Mouse (Mus musculus) neural tube, embryonic 15.5 days (tissue): ENCODE results near the gene Cisd2. TPM values are rescaled to one million over a fixed set of nuclear protein-coding genes. Genes with fewer than 3 reads are reported as not detected.

Source experiments
- ATAC-seq: fragments of 200-750 bp; cut with Nextera tagmentation; 2 replicates; pipeline ENCODE4 v1.8.0; 2017; ENCODE audit warnings: mild to moderate bottlenecking, moderate TSS enrichment, moderate library complexity; ENCODE audit not compliant: low FRiP score
- H3K27ac ChIP-seq: fragments of 300-500 bp; sonication (generic); replicated peaks from 2 replicates; pipeline ENCODE4 v1.5.1; 2015; ENCODE audit warnings: mild to moderate bottlenecking, inconsistent platforms
- H3K27me3 ChIP-seq: fragments of 300-500 bp; sonication (generic); replicated peaks from 2 replicates; pipeline ENCODE4 v1.6.1; 2015; ENCODE audit warnings: inconsistent platforms
- H3K36me3 ChIP-seq: fragments of 300-500 bp; sonication (generic); 2 replicates; pipeline ENCODE4 v1.6.1; 2015; ENCODE audit warnings: inconsistent platforms
- H3K4me1 ChIP-seq: fragments of 300-500 bp; sonication (generic); 2 replicates; pipeline ENCODE4 v1.6.1; 2015; ENCODE audit warnings: inconsistent platforms
- H3K4me2 ChIP-seq: fragments of 300-500 bp; sonication (generic); 2 replicates; pipeline ENCODE4 v1.6.1; 2015; ENCODE audit warnings: inconsistent platforms, mild to moderate bottlenecking, moderate library complexity
- H3K4me3 ChIP-seq: fragments of 300-500 bp; sonication (generic); replicated peaks from 2 replicates; pipeline ENCODE4 v1.5.1; 2015; ENCODE audit warnings: mild to moderate bottlenecking, inconsistent platforms
- H3K9ac ChIP-seq: fragments of 300-500 bp; sonication (generic); replicated peaks from 2 replicates; pipeline ENCODE4 v1.6.1; 2015; ENCODE audit warnings: mild to moderate bottlenecking, inconsistent platforms
- H3K9me3 ChIP-seq: fragments of 300-500 bp; sonication (generic); replicated peaks from 2 replicates; pipeline ENCODE4 v1.6.1; 2016; ENCODE audit warnings: inconsistent platforms
- WGBS: fragments of 180-500 bp; shearing (Covaris S2); methylation state at CpG from one replicate; pipeline ENCODE4 v1.1.7; 2015; ENCODE audit warnings: mixed read lengths; 5-methylcytosine and 5-hydroxymethylcytosine counted together
- polyA plus RNA-seq: library from polyadenylated mRNA; unstranded; fragments of >200 nt; fragmentation: Nextera tagmentation; extraction: Ambion mirVana; gene quantifications from 2 replicates; pipeline ENCODE4 v1.2.1, GENCODE M21; 2015

The Cisd2 gene
- polyA plus RNA-seq, 1 experiment from 2014 or later = 69.0 TPM

- ATAC-seq = no peak
- WGBS = 87% methylated on average over 9 of the region's 9 CpGs
Measured at GRCm38 (mm10) chr3:135407351-135407750, 16.4 kb downstream of the Cisd2 start.

GRCm38 (mm10) chr3:135404599-135404998, 19.1 kb downstream of the Cisd2 start:
- peaks cover 23% of the 10 kb centered on the region for H3K36me3 ChIP-seq
- H3K27me3 ChIP-seq = no peaks in the 10 kb centered on the region
- no peak overlapping the region for H3K27ac ChIP-seq
- H3K4me2 ChIP-seq = no peak overlapping the region
- no peak overlapping the region for H3K4me3 ChIP-seq
- H3K9ac ChIP-seq = no peak overlapping the region
- ATAC-seq = no peak
- H3K4me1 ChIP-seq = peaks cover 7% of the 10 kb centered on the region; the same call in 1 of the 2 replicates
- H3K9me3 ChIP-seq = no peaks in the 10 kb centered on the region
- 60% methylated on average over 4 of the region's 4 CpGs for WGBS

More at GRCm38 (mm10) chr3:135407351-135407750, 16.4 kb downstream of the Cisd2 start:
- no peaks in the 10 kb centered on the region for H3K27me3 ChIP-seq
- no peaks in the 10 kb centered on the region for H3K9me3 ChIP-seq
- peaks cover 29% of the 10 kb centered on the region for H3K36me3 ChIP-seq
- H3K4me3 ChIP-seq = no peak overlapping the region
- H3K27ac ChIP-seq = no peak overlapping the region
- H3K9ac ChIP-seq = no peak overlapping the region
- 0 out of 2 replicates have a peak, but pooled peaks cover 3% of the 10 kb centered on the region for H3K4me1 ChIP-seq
- H3K4me2 ChIP-seq = no peak overlapping the region

GRCm38 (mm10) chr3:135403856-135404255, 19.9 kb downstream of the Cisd2 start:
- ATAC-seq = no peak
- no peaks in the 10 kb centered on the region for H3K27me3 ChIP-seq
- no peak overlapping the region for H3K4me3 ChIP-seq
- H3K27ac ChIP-seq = no peak overlapping the region
- WGBS = 79% methylated on average over 5 of the region's 5 CpGs
- peaks cover 7% of the 10 kb centered on the region; the same call in 1 of the 2 replicates for H3K4me1 ChIP-seq
- H3K9me3 ChIP-seq = no peaks in the 10 kb centered on the region
- no peak overlapping the region for H3K9ac ChIP-seq
- peaks cover 19% of the 10 kb centered on the region for H3K36me3 ChIP-seq
- no peak overlapping the region for H3K4me2 ChIP-seq

- Histone ChIP-seq H3K9ac (no peak overlapping the region), H3K27me3 (no peaks in the 10 kb centered on the region), H3K36me3 (peaks cover 16% of the 10 kb centered on the region), H3K9me3 (no peaks in the 10 kb centered on the region), H3K4me1 (peaks cover 7% of the 10 kb centered on the region; the same call in 1 of the 2 replicates), H3K4me3 (no peak overlapping the region), H3K4me2 (no peak overlapping the region), H3K27ac (no peak overlapping the region)
- ATAC-seq = no peak
- WGBS = 71% methylated on average over 9 of the region's 9 CpGs
Measured at GRCm38 (mm10) chr3:135403211-135403610, 20.5 kb downstream of the Cisd2 start.

- H3K4me2 ChIP-seq = peak overlapping the region; percentile 27; the same call in 1 of the 2 replicates
- no peaks in the 10 kb centered on the region for H3K27me3 ChIP-seq
- H3K9ac ChIP-seq = no peak overlapping the region
- H3K27ac ChIP-seq = no peak overlapping the region
- no peaks in the 10 kb centered on the region for H3K9me3 ChIP-seq
- ATAC-seq = peak; percentile 76; the same call in 1 of the 2 replicates
- H3K4me1 ChIP-seq = peaks cover 7% of the 10 kb centered on the region; the same call in 1 of the 2 replicates
- WGBS = 16% methylated on average over 10 of the region's 10 CpGs
- no peak overlapping the region for H3K4me3 ChIP-seq
- peaks cover 15% of the 10 kb centered on the region for H3K36me3 ChIP-seq
Measured at GRCm38 (mm10) chr3:135402201-135402658, 21.5 kb downstream of the Cisd2 start.

- no peaks in the 10 kb centered on the region for H3K9me3 ChIP-seq
- H3K27ac ChIP-seq = no peak overlapping the region
- no peak overlapping the region for H3K9ac ChIP-seq
- H3K4me3 ChIP-seq = no peak overlapping the region
- H3K4me1 ChIP-seq = peaks cover 1% of the 10 kb centered on the region; the same call in 1 of the 2 replicates
- H3K27me3 ChIP-seq = no peaks in the 10 kb centered on the region
- no peak for ATAC-seq
- H3K36me3 ChIP-seq = no peaks in the 10 kb centered on the region
- H3K4me2 ChIP-seq = no peak overlapping the region
Measured at GRCm38 (mm10) chr3:135397112-135397511, 26.6 kb downstream of the Cisd2 start.

GRCm38 (mm10) chr3:135396081-135396480, 27.6 kb downstream of the Cisd2 start:
- no peaks in the 10 kb centered on the region for H3K9me3 ChIP-seq
- no peaks in the 10 kb centered on the region for H3K36me3 ChIP-seq
- 40% methylated on average over 6 of the region's 6 CpGs for WGBS
- no peak overlapping the region for H3K4me2 ChIP-seq
- no peak overlapping the region for H3K27ac ChIP-seq
- H3K9ac ChIP-seq = no peak overlapping the region
- no peak for ATAC-seq
- H3K4me1 ChIP-seq = no peaks in the 10 kb centered on the region
- no peak overlapping the region for H3K4me3 ChIP-seq
- no peaks in the 10 kb centered on the region for H3K27me3 ChIP-seq

GRCm38 (mm10) chr3:135395085-135395484, 28.6 kb downstream of the Cisd2 start:
- no peak for ATAC-seq
- H3K9me3 ChIP-seq = no peaks in the 10 kb centered on the region

GRCm38 (mm10) chr3:135393186-135393585, 30.5 kb downstream of the Cisd2 start:
- H3K4me3 ChIP-seq = no peak overlapping the region
- H3K27ac ChIP-seq = no peak overlapping the region
- no peak for ATAC-seq
- no peak overlapping the region for H3K9ac ChIP-seq
- H3K4me1 ChIP-seq = no peaks in the 10 kb centered on the region
- WGBS = 86% methylated on average over 6 of the region's 6 CpGs
- H3K36me3 ChIP-seq = no peaks in the 10 kb centered on the region
- no peaks in the 10 kb centered on the region for H3K9me3 ChIP-seq
- H3K27me3 ChIP-seq = no peaks in the 10 kb centered on the region
- no peak overlapping the region for H3K4me2 ChIP-seq

More at GRCm38 (mm10) chr3:135395085-135395484, 28.6 kb downstream of the Cisd2 start:
- H3K9ac ChIP-seq = no peak overlapping the region
- H3K4me1 ChIP-seq = no peaks in the 10 kb centered on the region
- H3K36me3 ChIP-seq = no peaks in the 10 kb centered on the region
- 84% methylated on average over 5 of the region's 5 CpGs for WGBS
- H3K27ac ChIP-seq = no peak overlapping the region
- no peak overlapping the region for H3K4me3 ChIP-seq
- H3K27me3 ChIP-seq = no peaks in the 10 kb centered on the region
- H3K4me2 ChIP-seq = no peak overlapping the region

- no peak overlapping the region for H3K27ac ChIP-seq
- no peaks in the 10 kb centered on the region for H3K27me3 ChIP-seq
- no peaks in the 10 kb centered on the region for H3K36me3 ChIP-seq
- H3K9me3 ChIP-seq = no peaks in the 10 kb centered on the region
- no peak overlapping the region for H3K4me3 ChIP-seq
- 96% methylated on average over 4 of the region's 4 CpGs for WGBS
- no peaks in the 10 kb centered on the region for H3K4me1 ChIP-seq
- H3K9ac ChIP-seq = no peak overlapping the region
- no peak overlapping the region for H3K4me2 ChIP-seq
- no peak for ATAC-seq
Measured at GRCm38 (mm10) chr3:135379868-135380267, 43.9 kb downstream of the Cisd2 start.

- H3K27me3 ChIP-seq = no peaks in the 10 kb centered on the region
- H3K4me2 ChIP-seq = no peak overlapping the region
- 80% methylated on average over 10 of the region's 10 CpGs for WGBS
- no peaks in the 10 kb centered on the region for H3K9me3 ChIP-seq
- ATAC-seq = no peak
- H3K9ac ChIP-seq = no peak overlapping the region
- no peak overlapping the region for H3K27ac ChIP-seq
- no peaks in the 10 kb centered on the region for H3K4me1 ChIP-seq
- H3K4me3 ChIP-seq = no peak overlapping the region
- no peaks in the 10 kb centered on the region for H3K36me3 ChIP-seq
Measured at GRCm38 (mm10) chr3:135377445-135377844, 46.3 kb downstream of the Cisd2 start.

GRCm38 (mm10) chr3:135375836-135376235, 47.9 kb downstream of the Cisd2 start:
- Histone ChIP-seq H3K4me2 (no peak overlapping the region), H3K9me3 (no peaks in the 10 kb centered on the region), H3K27ac (no peak overlapping the region), H3K27me3 (no peaks in the 10 kb centered on the region), H3K4me3 (no peak overlapping the region), H3K9ac (no peak overlapping the region), H3K36me3 (no peaks in the 10 kb centered on the region), H3K4me1 (no peaks in the 10 kb centered on the region)
- WGBS = 78% methylated on average over 3 of the region's 3 CpGs
- ATAC-seq = no peak
